Mouse (Mus musculus) lung, postnatal 0 days (tissue): Measurements from ENCODE around the gene Ak9. TPM values are rescaled to one million over a fixed set of nuclear protein-coding genes. Genes with fewer than 3 reads are reported as not detected.
A peak's percentile ranks its signal among the peaks of the same experiment; 100 is the strongest.

Experiments used
- ATAC-seq: fragments of 200-750 bp; cut with Nextera tagmentation; 2 replicates; pipeline ENCODE4 v1.8.0; 2017; ENCODE audit warnings: moderate library complexity
- DNase-seq: peaks from one replicate; pipeline ENCODE4 v3.0.0-alpha.2; 2016; ENCODE audit warnings: low spot score
- H3K27ac ChIP-seq: fragments of 300-500 bp; sonication (generic); 2 replicates; pipeline ENCODE4 v1.5.1; 2014; ENCODE audit warnings: antibody characterized with exemption, mild to moderate bottlenecking, low read length, mixed read lengths
- H3K27me3 ChIP-seq: fragments of 300-500 bp; sonication (generic); replicated peaks from 2 replicates; pipeline ENCODE4 v1.6.1; 2014; ENCODE audit warnings: low read length, mixed read lengths; ENCODE audit not compliant: insufficient read depth
- H3K36me3 ChIP-seq: fragments of 300-500 bp; sonication (generic); 2 replicates; pipeline ENCODE4 v1.6.1; 2014; ENCODE audit warnings: low read length, mixed read lengths; ENCODE audit not compliant: insufficient read depth
- H3K4me1 ChIP-seq: fragments of 300-500 bp; sonication (generic); 2 replicates; pipeline ENCODE4 v1.6.1; 2014; ENCODE audit warnings: antibody characterized with exemption, low read depth, low read length, mixed read lengths; ENCODE audit not compliant: insufficient read depth
- H3K4me2 ChIP-seq: fragments of 300-500 bp; sonication (generic); replicated peaks from 2 replicates; pipeline ENCODE4 v1.6.1; 2014; ENCODE audit warnings: low read depth, mild to moderate bottlenecking, low read length, moderate library complexity, mixed read lengths
- H3K4me3 ChIP-seq: fragments of 300-500 bp; sonication (generic); 2 replicates; pipeline ENCODE4 v1.5.1; 2014; ENCODE audit warnings: low read depth, low read length
- H3K9ac ChIP-seq: fragments of 300-500 bp; sonication (generic); replicated peaks from 2 replicates; pipeline ENCODE4 v1.6.1; 2014; ENCODE audit warnings: low read depth, mild to moderate bottlenecking
- H3K9me3 ChIP-seq: fragments of 300-500 bp; sonication (generic); 2 replicates; pipeline ENCODE4 v1.6.1; 2016; ENCODE audit warnings: low read length, mixed read lengths
- CTCF ChIP-seq: IDR thresholded peaks from 2 replicates; pipeline ENCODE4 v1.5.1; 2016; ENCODE audit warnings: antibody characterized with exemption, mild to moderate bottlenecking
- EP300 ChIP-seq: IDR thresholded peaks from 2 replicates; pipeline ENCODE4 v1.6.1; 2016; ENCODE audit warnings: antibody characterized with exemption, mild to moderate bottlenecking, control low read depth
- WGBS: fragments of 180-500 bp; shearing (Covaris S2); extraction: QIAGEN DNeasy Blood & Tissue Kit; methylation state at CpG from one replicate; pipeline ENCODE4 v1.1.7; 2014; 5-methylcytosine and 5-hydroxymethylcytosine counted together
- polyA plus RNA-seq: library from polyadenylated mRNA; unstranded; fragments of >200 nt; fragmentation: Nextera tagmentation; extraction: Ambion mirVana; gene quantifications from 2 replicates; pipeline ENCODE4 v1.2.1, GENCODE M21; 2015

Ak9 gene
- polyA plus RNA-seq, 1 experiment from 2014 or later, result 0.87 TPM

DNA sequence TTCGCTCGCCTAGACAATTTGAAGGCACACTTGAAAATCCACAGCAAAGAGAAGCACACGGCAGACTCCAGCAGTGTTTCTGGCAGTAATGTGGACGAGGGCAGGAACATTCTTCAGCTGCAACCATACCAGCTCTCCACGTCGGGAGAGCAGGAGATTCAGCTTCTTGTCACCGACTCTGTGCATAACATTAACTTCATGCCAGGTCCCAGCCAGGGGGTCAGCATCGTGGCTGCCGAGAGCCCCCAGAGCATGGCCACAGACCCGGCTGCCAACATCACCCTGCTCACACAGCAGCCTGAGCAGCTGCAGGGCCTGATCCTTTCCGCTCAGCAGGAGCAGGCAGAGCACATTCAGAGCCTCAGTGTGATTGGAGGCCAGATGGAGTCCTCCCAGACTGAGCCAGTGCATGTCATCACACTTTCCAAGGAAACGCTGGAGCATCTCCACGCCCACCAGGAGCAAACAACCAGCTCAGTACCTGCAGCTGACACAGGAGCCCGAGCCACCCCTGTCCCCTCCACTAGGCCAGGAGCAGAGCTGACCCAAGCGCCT is 160.7 kb downstream of the Ak9 start:
- 68% methylated on average over 15 of the region's 15 CpGs for WGBS
- H3K9ac ChIP-seq, result no peak overlapping the region
- no peak overlapping the region for H3K4me3 ChIP-seq
- DNase-seq, result no peak
- no peak for ATAC-seq
- H3K4me2 ChIP-seq, result no peak overlapping the region
- H3K9me3 ChIP-seq, result no peaks in the 10 kb centered on the region
- no peaks in the 10 kb centered on the region for H3K4me1 ChIP-seq
- TF ChIP-seq EP300 (no peak), CTCF (no peak)
- no peaks in the 10 kb centered on the region for H3K27me3 ChIP-seq
- peaks cover 18% of the 10 kb centered on the region for H3K36me3 ChIP-seq
- no peak overlapping the region for H3K27ac ChIP-seq

DNA sequence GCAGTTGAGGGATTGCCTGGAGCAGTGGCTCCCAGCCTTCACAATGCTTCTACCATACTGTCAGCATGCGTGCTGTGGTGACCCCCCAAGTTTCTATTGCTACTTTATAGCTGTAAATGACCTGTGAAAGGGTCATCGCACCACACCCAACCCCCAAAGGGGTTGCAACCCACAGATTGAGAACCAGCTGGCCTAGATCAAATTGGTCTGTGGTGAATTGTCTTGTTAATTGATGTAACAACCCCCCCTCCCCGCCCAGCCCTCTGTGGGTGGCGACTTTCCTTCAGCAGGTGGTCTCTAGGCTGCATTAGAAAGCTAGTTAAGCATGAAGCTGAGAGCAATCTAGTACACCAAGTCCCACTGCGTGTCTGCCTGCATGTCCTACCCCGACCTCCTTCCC is 163.5 kb downstream of the Ak9 start:
- 65% methylated on average over 6 of the region's 6 CpGs for WGBS

DNA sequence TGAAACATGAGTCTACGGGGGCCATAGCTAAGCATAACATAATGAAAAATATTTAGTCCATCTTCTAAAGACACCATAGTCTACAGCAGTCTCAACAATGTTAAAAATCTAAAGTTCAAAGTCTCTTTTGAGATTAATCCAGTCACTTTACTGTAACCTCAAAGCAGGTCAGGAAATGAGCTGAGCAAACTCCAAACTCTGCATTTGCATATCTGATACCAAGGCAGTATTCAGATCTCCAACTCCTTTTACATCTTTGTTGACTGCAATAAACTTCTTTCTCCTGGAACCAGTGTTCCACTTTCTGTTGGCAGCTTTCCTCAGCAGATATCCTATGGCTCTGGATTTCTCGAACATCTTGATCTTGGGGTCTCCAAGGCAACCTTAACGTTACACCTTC is 166.9 kb downstream of the Ak9 start:
- H3K27ac ChIP-seq, result no peak overlapping the region
- no peaks in the 10 kb centered on the region for H3K9me3 ChIP-seq
- 0 out of 2 replicates have a peak, but pooled peaks cover 5% of the 10 kb centered on the region for H3K36me3 ChIP-seq
- DNase-seq (no peak), ATAC-seq (no peak)
- no peaks in the 10 kb centered on the region for H3K27me3 ChIP-seq
- H3K4me1 ChIP-seq, result peaks cover 1% of the 10 kb centered on the region; the same call in 1 of the 2 replicates
- H3K4me2 ChIP-seq, result no peak overlapping the region
- H3K9ac ChIP-seq, result no peak overlapping the region
- no peak overlapping the region for H3K4me3 ChIP-seq
- 72% methylated on average over 3 of the region's 3 CpGs for WGBS
- TF ChIP-seq CTCF, result no peak
- TF ChIP-seq EP300, result no peak

More for the DNA sequence above, 163.5 kb downstream of the Ak9 start:
- Histone ChIP-seq H3K4me1 (no peaks in the 10 kb centered on the region), H3K36me3 (peaks cover 18% of the 10 kb centered on the region), H3K4me2 (no peak overlapping the region), H3K4me3 (no peak overlapping the region), H3K9me3 (no peaks in the 10 kb centered on the region), H3K27ac (no peak overlapping the region), H3K27me3 (no peaks in the 10 kb centered on the region), H3K9ac (no peak overlapping the region)
- DNase-seq (no peak), ATAC-seq (no peak)
- no peak for TF ChIP-seq EP300
- TF ChIP-seq CTCF, result no peak

DNA sequence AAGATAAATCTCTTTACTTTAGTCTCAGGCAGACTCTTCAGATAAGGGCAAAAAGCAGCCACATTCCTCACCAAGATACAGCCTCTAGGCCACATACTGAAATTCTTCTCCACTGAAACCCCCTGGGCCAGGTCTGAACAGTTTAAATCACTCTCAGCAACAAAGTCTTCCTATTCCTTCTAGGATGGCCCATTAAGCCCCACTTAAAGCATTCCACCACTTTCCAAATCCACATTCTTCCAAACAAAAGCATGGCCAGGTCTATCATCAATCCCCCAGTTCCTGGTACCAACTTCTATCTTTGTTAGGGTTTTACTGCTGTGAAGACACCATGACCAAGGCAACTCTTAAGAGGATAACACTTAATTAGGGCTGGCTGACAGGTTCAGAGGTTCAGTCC is 168.8 kb downstream of the Ak9 start:
- Histone ChIP-seq H3K4me1 (peaks cover 14% of the 10 kb centered on the region; the same call in 1 of the 2 replicates), H3K9me3 (no peaks in the 10 kb centered on the region), H3K27me3 (no peaks in the 10 kb centered on the region), H3K36me3 (0 out of 2 replicates have a peak, but pooled peaks cover 5% of the 10 kb centered on the region), H3K9ac (no peak overlapping the region), H3K4me2 (no peak overlapping the region), H3K4me3 (no peak overlapping the region), H3K27ac (no peak overlapping the region)
- DNase-seq (no peak), ATAC-seq (no peak)
- TF ChIP-seq CTCF, result no peak

DNA sequence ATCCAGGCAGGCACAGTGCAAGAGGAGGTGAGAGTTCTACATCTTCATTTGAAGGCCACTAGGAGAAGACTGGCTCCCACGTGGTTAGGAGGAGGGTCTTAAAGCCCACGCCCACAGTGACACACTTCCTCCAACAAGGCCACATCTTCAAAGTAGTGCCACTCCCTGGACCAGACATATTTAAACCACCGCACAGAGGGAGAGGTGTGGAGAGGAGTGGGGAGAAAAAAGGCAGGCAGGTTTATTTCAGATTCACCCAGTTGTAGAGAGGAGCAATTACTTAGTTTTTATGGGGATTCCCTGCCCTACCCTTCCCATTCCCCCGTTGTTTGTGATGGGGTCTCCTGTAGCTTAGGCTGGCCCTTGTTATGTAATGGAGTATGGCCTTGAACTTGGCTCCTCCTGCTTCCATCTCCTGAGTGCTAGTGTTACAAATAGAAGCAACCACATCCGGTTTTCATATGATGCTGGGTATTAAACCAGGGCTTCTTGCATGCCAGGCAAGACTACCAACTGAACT is 169.2 kb downstream of the Ak9 start:
- ATAC-seq (no peak), DNase-seq (no peak)
- TF ChIP-seq CTCF, result no peak
- TF ChIP-seq EP300, result no peak
- Histone ChIP-seq H3K4me3 (no peak overlapping the region), H3K4me1 (peaks cover 16% of the 10 kb centered on the region; the same call in 1 of the 2 replicates), H3K4me2 (no peak overlapping the region), H3K36me3 (0 out of 2 replicates have a peak, but pooled peaks cover 5% of the 10 kb centered on the region), H3K27me3 (no peaks in the 10 kb centered on the region), H3K9ac (no peak overlapping the region), H3K27ac (0 out of 2 replicates have a peak overlapping the region, but pooled peaks have one; percentile 34), H3K9me3 (no peaks in the 10 kb centered on the region)
- WGBS, result 61% methylated on average over 5 of the region's 5 CpGs

DNA sequence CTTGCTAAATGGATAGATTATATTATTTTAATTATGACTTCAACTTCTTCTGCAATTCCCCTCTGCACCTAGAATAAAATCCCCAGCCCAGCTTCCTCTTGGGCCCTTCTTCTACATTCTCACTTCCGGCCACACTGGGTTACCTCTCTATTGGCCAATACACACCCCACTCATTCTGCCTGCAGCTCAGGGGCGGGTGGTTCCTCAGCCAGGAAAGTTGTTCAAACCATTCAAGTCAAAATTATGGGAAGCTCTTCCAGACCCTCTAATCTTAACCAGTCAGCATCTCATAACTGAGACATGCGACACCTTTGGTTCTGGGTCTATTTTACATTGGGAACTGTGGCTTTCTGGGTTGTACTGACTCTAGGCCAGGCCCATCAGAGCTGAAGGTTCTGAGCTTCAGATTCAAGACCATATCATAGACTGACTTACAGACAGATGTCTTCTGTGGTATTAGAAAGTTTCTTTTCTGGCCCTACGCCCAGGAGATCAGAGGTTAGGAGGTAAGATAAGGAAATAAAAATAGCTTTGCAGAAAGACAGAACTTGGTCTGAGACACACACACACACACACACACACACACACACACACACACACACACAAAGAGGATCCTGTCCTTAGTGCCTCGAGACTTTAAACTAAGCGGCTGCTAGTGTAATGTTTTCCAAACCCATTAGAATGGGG is 170.1 kb downstream of the Ak9 start:
- DNase-seq, result peak; percentile 35
- ATAC-seq, result no peak
- 52% methylated on average over 6 of the region's 6 CpGs for WGBS
- Histone ChIP-seq H3K4me3 (no peak overlapping the region), H3K9me3 (no peaks in the 10 kb centered on the region), H3K36me3 (0 out of 2 replicates have a peak, but pooled peaks cover 1% of the 10 kb centered on the region), H3K4me2 (no peak overlapping the region), H3K27me3 (no peaks in the 10 kb centered on the region), H3K4me1 (peaks cover 16% of the 10 kb centered on the region; the same call in 1 of the 2 replicates), H3K9ac (no peak overlapping the region), H3K27ac (peak overlapping the region; percentile 79)
- TF ChIP-seq CTCF, result no peak
- TF ChIP-seq EP300, result no peak
